Mouse (Mus musculus) thymus, adult 2 months (tissue): ENCODE data around the gene Mpp2.

ENCODE experiments used
- CTCF ChIP-seq: fragments of 200-500 bp; IDR thresholded peaks from 2 replicates; pipeline ENCODE4 v1.5.1; 2012; ENCODE audit warnings: mild to moderate bottlenecking, control low read depth, low read length, moderate library complexity, borderline replicate concordance; ENCODE audit not compliant: control insufficient read depth, poor library complexity, insufficient read depth; ENCODE audit errors: extremely low read depth
- POLR2A ChIP-seq: fragments of 200-500 bp; IDR thresholded peaks from 2 replicates; pipeline ENCODE4 v1.6.1; 2012; ENCODE audit warnings: mild to moderate bottlenecking, low read length, control low read depth, moderate library complexity; ENCODE audit not compliant: control insufficient read depth, poor library complexity, insufficient read depth; ENCODE audit errors: extremely low read depth

DNA sequence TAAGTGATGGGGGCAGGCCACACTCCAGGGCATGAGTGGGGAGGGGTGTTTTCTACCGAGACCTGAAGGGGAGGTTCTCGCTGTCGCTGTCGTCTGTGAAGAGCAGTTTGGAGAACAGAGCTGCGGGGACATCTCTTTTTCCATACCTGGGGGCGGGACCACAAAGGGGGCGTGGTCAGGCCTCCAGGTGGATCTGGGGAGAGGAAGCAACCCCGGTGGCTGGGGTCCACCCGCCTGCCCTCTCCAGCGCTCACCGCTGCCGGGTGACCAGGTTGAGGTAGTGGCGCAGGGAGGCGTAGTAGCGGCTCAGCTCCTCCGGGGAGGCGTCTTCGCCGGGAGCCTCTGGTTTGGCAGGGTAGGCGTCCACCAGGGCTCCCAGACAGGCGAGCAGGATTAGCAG is 18.6 kb upstream of the Mpp2 start:
- TF ChIP-seq CTCF (no peak), POLR2A (no peak)
